Mouse (Mus musculus) liver, embryonic 14.5 days (tissue): ENCODE measurements around the gene Yy2.

ENCODE experiments used
- CTCF ChIP-seq: IDR thresholded peaks from 2 replicates; pipeline ENCODE4 v1.5.1; 2016; ENCODE audit warnings: antibody characterized with exemption, low read depth, control low read depth
- EP300 ChIP-seq: IDR thresholded peaks from 2 replicates; pipeline ENCODE4 v1.6.1; 2016; ENCODE audit warnings: antibody characterized with exemption, low read depth

GRCm38 (mm10) chrX:157568840-157569239 lies at the start of gene Yy2:
- TF ChIP-seq EP300 (no peak), CTCF (no peak)
